Mouse (Mus musculus) cerebellum, adult 2 months (tissue): Measurements from ENCODE around the gene Nrp1. TPM values are rescaled to one million over a fixed set of nuclear protein-coding genes. Genes with fewer than 3 reads are reported as not detected.

Experiments used
- DNase-seq, 2 experiments: peaks; one replicate each; pipeline ENCODE4 v3.0.0; 2021
- H3K27ac ChIP-seq: fragments of 200-500 bp; 2 replicates; pipeline ENCODE4 v1.5.1; 2012; ENCODE audit warnings: low read length, control low read depth, inconsistent platforms; ENCODE audit not compliant: insufficient read depth
- H3K27me3 ChIP-seq: fragments of 200-500 bp; 2 replicates; pipeline ENCODE4 v1.6.1; 2012; ENCODE audit warnings: inconsistent platforms, mild to moderate bottlenecking, low read length, moderate library complexity; ENCODE audit not compliant: control insufficient read depth, insufficient read depth
- H3K4me1 ChIP-seq: fragments of 200-500 bp; 2 replicates; pipeline ENCODE4 v1.6.1; 2011; ENCODE audit warnings: low read length; ENCODE audit not compliant: control insufficient read depth, insufficient read depth
- H3K4me3 ChIP-seq: fragments of 200-500 bp; replicated peaks from 2 replicates; pipeline ENCODE3; 2011; ENCODE audit warnings: mild to moderate bottlenecking, low read depth, low read length, control low read depth; ENCODE audit not compliant: insufficient read depth
- CTCF ChIP-seq: fragments of 200-500 bp; IDR thresholded peaks from 2 replicates; pipeline ENCODE4 v1.5.1; 2011; ENCODE audit warnings: low read depth, mild to moderate bottlenecking, control low read depth, low read length, moderate library complexity, borderline replicate concordance; ENCODE audit not compliant: insufficient read depth
- POLR2A ChIP-seq: fragments of 200-500 bp; IDR thresholded peaks from 2 replicates; pipeline ENCODE4 v1.6.1; 2011; ENCODE audit warnings: low read length, control low read depth, borderline replicate concordance; ENCODE audit not compliant: insufficient read depth
- WGBS: fragments of 180-500 bp; shearing (Covaris S2); methylation state at CpG from one replicate; pipeline ENCODE4 v1.1.7; 2018; 5-methylcytosine and 5-hydroxymethylcytosine counted together
- polyA plus RNA-seq: library from polyadenylated mRNA; depleted of rRNA; stranded (reverse); fragments of >200 nt; gene quantifications from 2 replicates; pipeline ENCODE4 v1.2.3, GENCODE M21; 2012

The Nrp1 gene
- polyA plus RNA-seq, 1 experiment, result 7.8 TPM

DNA sequence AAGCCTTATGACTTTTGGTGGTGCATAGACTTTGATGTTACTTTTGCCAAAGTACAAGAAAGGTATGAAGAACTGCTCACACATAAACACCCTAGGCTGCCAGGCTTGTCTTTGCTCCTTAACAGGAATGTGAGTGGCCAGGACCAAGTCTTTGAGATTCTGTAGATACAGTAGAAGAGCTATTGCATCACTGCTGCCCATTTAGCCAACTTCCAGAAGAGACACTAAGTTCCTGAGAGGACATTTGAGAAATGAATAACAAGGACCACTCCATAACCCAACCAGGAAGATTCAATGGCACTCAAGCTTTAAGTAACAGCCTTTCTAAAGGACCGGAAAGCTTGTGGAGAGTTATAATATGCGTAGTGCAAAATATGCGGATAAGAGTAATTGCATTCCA lies 88.9 kb downstream of the Nrp1 start:
- H3K27me3 ChIP-seq, result no peaks in the 10 kb centered on the region
- H3K4me3 ChIP-seq, result no peak overlapping the region
- TF ChIP-seq CTCF (no peak), POLR2A (no peak)
- WGBS, result over 99% methylated on average over 3 of the region's 3 CpGs
- no peak overlapping the region for H3K27ac ChIP-seq
- DNase-seq, result no peak
- H3K4me1 ChIP-seq, result no peaks in the 10 kb centered on the region

DNA sequence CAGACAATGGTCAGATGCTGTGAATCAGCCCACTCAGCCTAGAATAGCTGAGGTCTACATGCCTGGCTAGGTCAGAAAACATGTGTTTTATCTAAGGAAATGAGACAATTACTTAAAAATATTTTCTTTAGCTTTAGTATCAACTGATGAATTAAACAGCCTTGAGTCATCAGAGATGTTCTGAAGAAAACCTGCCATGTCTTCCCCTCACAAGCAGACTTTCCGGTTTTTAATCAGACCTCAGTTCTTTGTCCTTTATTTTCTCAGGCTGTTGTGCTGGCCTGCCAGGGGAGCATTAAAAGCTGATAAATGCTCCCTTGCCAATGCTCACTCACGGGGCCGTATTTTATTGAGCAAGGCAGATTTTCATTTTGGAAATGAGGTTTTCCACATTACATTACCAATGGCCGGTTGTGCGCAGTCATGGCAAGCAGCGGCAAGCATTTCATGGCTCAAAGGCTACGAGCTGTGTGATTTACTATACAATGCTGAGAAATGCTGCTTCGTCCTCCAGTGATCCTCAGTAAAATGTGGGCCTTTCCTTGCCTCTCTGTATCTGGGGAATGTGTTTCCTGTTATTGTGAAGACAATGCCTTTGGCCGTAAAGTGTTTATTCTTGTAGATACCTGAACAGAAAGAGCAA lies 92.1 kb downstream of the Nrp1 start:
- Histone ChIP-seq H3K27me3 (no peaks in the 10 kb centered on the region), H3K27ac (no peak overlapping the region), H3K4me1 (no peaks in the 10 kb centered on the region), H3K4me3 (no peak overlapping the region)
- WGBS, result 62% methylated on average over 9 of the region's 9 CpGs
- DNase-seq, result no peak
- TF ChIP-seq POLR2A, result no peak
- TF ChIP-seq CTCF, result no peak

DNA sequence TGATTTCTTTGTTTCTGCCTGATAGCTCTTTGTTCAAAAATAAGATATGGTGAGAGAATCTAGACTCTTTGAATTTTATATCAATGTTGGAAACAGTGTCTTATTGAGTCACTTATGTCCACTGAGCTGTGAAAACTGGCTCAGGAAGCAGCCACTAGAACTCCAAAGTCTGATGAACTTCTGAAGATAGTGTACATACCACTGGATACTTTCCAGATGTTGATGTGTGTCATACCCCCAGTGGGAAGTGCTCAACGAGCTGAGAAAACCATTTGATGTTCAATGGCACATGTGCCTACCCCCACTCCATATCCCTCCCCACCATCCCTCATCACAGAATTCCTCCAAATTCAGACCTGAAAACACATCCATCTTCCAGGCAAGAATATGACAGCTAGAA lies 92.7 kb downstream of the Nrp1 start:
- TF ChIP-seq CTCF, result no peak
- no peak for TF ChIP-seq POLR2A

DNA sequence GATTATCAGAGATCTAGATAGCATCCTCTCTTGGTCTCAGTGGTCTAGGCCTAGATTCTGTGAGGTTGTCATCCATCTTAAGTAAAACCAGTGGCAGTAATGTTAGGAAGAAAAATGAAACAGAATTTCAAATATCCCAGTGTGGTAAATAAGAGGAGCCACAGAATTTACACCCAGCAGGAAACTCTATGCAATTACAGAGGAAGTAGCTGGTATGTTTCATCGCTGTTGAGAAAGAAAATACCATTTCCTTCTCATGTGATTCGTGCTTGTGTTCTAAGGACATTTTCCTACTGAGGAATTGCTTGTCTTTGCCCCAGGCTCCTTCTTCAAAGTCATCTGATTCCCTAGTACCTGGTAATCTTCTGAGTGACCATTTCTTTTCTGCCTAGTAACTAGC lies 95.1 kb downstream of the Nrp1 start:
- no peak overlapping the region for H3K27ac ChIP-seq
- TF ChIP-seq POLR2A (no peak), CTCF (no peak)

More for the DNA sequence above, 92.7 kb downstream of the Nrp1 start:
- Histone ChIP-seq H3K27me3 (no peaks in the 10 kb centered on the region), H3K27ac (no peak overlapping the region), H3K4me1 (no peaks in the 10 kb centered on the region), H3K4me3 (no peak overlapping the region)
- DNase-seq, result no peak
- WGBS, result 42% methylated on average over 1 of the region's 1 CpGs

DNA sequence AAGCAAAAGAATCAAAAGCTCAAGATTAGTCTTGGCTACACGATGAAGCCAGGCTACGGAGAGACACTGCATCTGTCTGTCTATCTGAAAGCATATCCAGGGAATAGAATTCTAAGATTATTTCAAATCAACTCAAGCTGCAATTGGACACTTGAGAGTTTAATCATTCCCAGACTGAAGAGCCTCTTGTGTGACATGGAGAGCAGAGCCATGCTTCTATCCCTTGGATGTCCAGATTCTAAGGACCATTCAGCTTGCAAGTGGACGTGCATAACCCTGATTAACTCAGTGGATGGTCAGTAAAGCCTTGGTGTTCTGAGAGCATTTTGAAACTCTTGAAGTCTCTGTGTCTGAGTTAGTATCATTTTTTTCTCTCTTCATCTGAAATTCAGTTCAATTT lies 95.6 kb downstream of the Nrp1 start:
- no peaks in the 10 kb centered on the region for H3K27me3 ChIP-seq
- 86% methylated on average over 3 of the region's 3 CpGs for WGBS
- H3K4me1 ChIP-seq, result no peaks in the 10 kb centered on the region
- no peak overlapping the region for H3K4me3 ChIP-seq
- no peak for DNase-seq
- TF ChIP-seq POLR2A (no peak), CTCF (no peak)
- no peak overlapping the region for H3K27ac ChIP-seq

More for the DNA sequence above, 95.1 kb downstream of the Nrp1 start:
- DNase-seq, result no peak
- no peaks in the 10 kb centered on the region for H3K27me3 ChIP-seq
- WGBS, result 81% methylated on average over 2 of the region's 2 CpGs
- no peaks in the 10 kb centered on the region for H3K4me1 ChIP-seq
- H3K4me3 ChIP-seq, result no peak overlapping the region

DNA sequence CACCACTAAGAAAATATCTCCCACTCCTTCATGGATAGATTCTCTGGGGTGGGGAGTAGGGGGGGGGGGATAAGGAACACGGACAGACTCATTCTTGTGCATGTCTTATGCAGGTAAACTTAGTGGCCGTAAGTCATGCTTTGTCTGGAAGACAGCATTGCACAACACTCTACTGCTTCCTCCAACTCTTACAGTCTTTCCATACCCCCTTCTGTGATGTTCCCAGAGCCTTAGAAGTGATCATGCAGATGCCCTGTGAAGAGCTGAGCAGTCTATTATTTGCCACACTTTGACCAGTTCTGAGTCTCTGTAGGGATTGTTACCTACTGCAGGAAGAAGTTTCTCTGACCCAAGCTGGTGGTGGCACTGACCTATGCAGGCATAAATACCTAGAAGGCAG lies 98.9 kb downstream of the Nrp1 start:
- no peak overlapping the region for H3K27ac ChIP-seq
- H3K4me3 ChIP-seq, result no peak overlapping the region
- H3K4me1 ChIP-seq, result no peaks in the 10 kb centered on the region
- TF ChIP-seq POLR2A (no peak), CTCF (no peak)
- DNase-seq, result no peak
- WGBS, result 93% methylated on average over 2 of the region's 2 CpGs
- no peaks in the 10 kb centered on the region for H3K27me3 ChIP-seq

DNA sequence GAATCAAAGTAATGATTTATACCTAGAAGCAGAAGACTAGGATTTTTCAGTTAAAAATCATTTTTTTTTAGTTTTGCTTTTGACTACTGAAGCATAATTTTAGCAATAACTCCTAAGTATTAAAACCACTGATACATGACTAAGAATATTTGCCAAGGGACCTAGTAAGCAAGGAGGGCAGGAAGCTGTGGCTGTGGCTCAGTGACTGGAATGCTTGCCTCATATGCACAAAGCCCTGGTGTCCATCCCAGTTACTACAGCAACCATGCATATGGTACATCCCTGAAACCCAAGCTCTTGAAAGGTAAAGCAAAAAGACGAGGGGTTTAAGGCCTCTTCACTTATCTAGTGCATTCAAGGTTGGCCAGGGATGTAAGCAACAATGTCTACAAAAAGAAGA lies 101.3 kb downstream of the Nrp1 start:
- no peaks in the 10 kb centered on the region for H3K4me1 ChIP-seq
- 49% methylated on average over 1 of the region's 1 CpGs for WGBS
- no peaks in the 10 kb centered on the region for H3K27me3 ChIP-seq
- DNase-seq, result no peak
- H3K4me3 ChIP-seq, result no peak overlapping the region
- no peak for TF ChIP-seq CTCF
- no peak for TF ChIP-seq POLR2A
- no peak overlapping the region for H3K27ac ChIP-seq

DNA sequence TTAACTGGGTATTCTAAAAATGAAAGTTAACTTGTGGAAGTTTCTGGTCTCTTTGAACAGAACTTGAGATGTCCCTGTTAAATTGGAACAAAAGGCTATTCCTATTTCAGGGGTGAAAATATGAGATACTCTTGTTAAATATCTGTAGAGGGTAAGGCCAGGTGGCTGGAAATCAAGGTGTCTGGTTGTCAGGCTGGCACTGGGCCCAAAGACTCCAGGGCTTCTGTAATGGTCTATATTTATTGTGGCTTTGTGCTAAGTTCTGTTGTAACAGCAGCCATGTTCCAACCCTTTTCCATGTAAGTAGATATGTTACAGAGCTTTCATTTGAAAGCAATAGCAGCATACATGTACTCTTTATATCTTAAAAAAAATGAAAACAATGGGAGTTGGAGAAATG lies 103.3 kb downstream of the Nrp1 start:
- DNase-seq, result no peak
- TF ChIP-seq CTCF (no peak), POLR2A (no peak)
- H3K4me3 ChIP-seq, result no peak overlapping the region
- no peaks in the 10 kb centered on the region for H3K4me1 ChIP-seq
- H3K27ac ChIP-seq, result no peak overlapping the region
- no peaks in the 10 kb centered on the region for H3K27me3 ChIP-seq
